Mouse (Mus musculus) stomach, embryonic 16.5 days (tissue): Measurements from ENCODE around the gene Ccl21a. TPM values are rescaled to one million over a fixed set of nuclear protein-coding genes. Genes with fewer than 3 reads are reported as not detected.
"Not testable (repeated sequence)": the region's sequence is repeated elsewhere in the genome, so short reads cannot be mapped to it uniquely, and the experiment has no call there.

ENCODE experiments used
- ATAC-seq: fragments of 200-750 bp; cut with Nextera tagmentation; 2 replicates; pipeline ENCODE4 v1.8.0; 2017; ENCODE audit warnings: moderate number of reproducible peaks, moderate TSS enrichment; ENCODE audit not compliant: insufficient read depth, low FRiP score
- H3K27ac ChIP-seq: fragments of 300-500 bp; sonication (generic); 2 replicates; pipeline ENCODE4 v1.5.1; 2014; ENCODE audit warnings: low read length
- H3K27me3 ChIP-seq: fragments of 300-500 bp; sonication (generic); 2 replicates; pipeline ENCODE4 v1.6.1; 2014; ENCODE audit warnings: low read length, control low read depth, mixed read lengths; ENCODE audit not compliant: control insufficient read depth, insufficient read depth
- H3K36me3 ChIP-seq: fragments of 300-500 bp; sonication (generic); 2 replicates; pipeline ENCODE4 v1.6.1; 2014; ENCODE audit warnings: low read length; ENCODE audit not compliant: control insufficient read depth, insufficient read depth
- H3K4me1 ChIP-seq: fragments of 300-500 bp; sonication (generic); 2 replicates; pipeline ENCODE4 v1.6.1; 2014; ENCODE audit warnings: low read length, control low read depth, mixed read lengths; ENCODE audit not compliant: control insufficient read depth, insufficient read depth
- H3K4me2 ChIP-seq: fragments of 300-500 bp; sonication (generic); 2 replicates; pipeline ENCODE4 v1.6.1; 2014; ENCODE audit warnings: low read depth, low read length, mixed read lengths
- H3K4me3 ChIP-seq: fragments of 300-500 bp; sonication (generic); replicated peaks from 2 replicates; pipeline ENCODE4 v1.5.1; 2014; ENCODE audit warnings: mild to moderate bottlenecking, low read length
- H3K9ac ChIP-seq: fragments of 300-500 bp; sonication (generic); 2 replicates; pipeline ENCODE4 v1.6.1; 2014; ENCODE audit warnings: low read length
- H3K9me3 ChIP-seq: fragments of 300-500 bp; sonication (generic); replicated peaks from 2 replicates; pipeline ENCODE4 v1.6.1; 2016; ENCODE audit warnings: low read length, control low read depth; ENCODE audit not compliant: control insufficient read depth
- WGBS: fragments of 180-500 bp; shearing (Covaris S2); extraction: QIAGEN DNeasy Blood & Tissue Kit; methylation state at CpG from one replicate; pipeline ENCODE4 v1.1.7; 2014; 5-methylcytosine and 5-hydroxymethylcytosine counted together
- polyA plus RNA-seq: library from polyadenylated mRNA; unstranded; fragments of >200 nt; fragmentation: Nextera tagmentation; extraction: Ambion mirVana; gene quantifications from 2 replicates; pipeline ENCODE4 v1.2.1, GENCODE M21; 2015

Gene Ccl21a
- 36.3 and 43.0 TPM in 2 replicates for polyA plus RNA-seq

GRCm38 (mm10) chr4:42773893-42774292, at the start of gene Ccl21a:
Gene Ccl21a, minus strand, starts transcription at chr4:42773993.
- H3K4me3 ChIP-seq, H3K4me2 ChIP-seq, H3K9me3 ChIP-seq, H3K9ac ChIP-seq, ATAC-seq, H3K36me3 ChIP-seq, H3K27ac ChIP-seq, H3K4me1 ChIP-seq, H3K27me3 ChIP-seq: not testable (repeated sequence)
- WGBS: no CpG with 5 or more reads among the region's 5 CpGs

GRCm38 (mm10) chr4:42756477-42756876, 17.3 kb downstream of the Ccl21a start, which contains the start of gene Ccl19:
Gene Ccl19, minus strand, starts transcription at chr4:42756577.
- ATAC-seq, H3K27me3 ChIP-seq: not testable (repeated sequence)
- WGBS: no CpG with 5 or more reads among the region's 6 CpGs

DNA sequence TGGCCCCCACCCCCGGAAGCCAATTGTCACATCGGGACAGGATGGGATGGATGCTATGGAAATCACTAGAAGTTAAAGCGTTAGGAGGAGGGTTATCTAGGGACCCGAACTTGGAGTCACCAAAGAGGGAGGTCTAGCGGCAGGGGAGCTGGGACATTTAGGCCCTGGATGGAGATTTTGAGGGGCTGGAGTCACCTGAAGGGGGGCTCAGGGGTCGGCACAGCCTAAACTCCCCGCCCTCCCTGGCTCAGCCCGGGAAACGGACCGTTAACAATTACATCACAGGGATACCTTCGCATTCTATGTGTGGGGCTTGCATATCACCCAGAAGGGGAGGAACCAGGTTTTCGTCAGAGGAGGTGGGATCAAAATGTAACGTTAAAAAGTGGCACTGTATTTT, 38.5 kb downstream of the Ccl21a start, which contains the start of gene 4930578G10Rik:
TSS of gene 4930578G10Rik (plus strand) at position 301 of the 400 bp plus-strand sequence.
- WGBS: no CpG with 5 or more reads among the region's 13 CpGs
- not testable (repeated sequence) for H3K4me3 ChIP-seq, H3K9me3 ChIP-seq, H3K4me1 ChIP-seq, H3K27me3 ChIP-seq, H3K4me2 ChIP-seq, H3K27ac ChIP-seq, ATAC-seq, H3K9ac ChIP-seq, H3K36me3 ChIP-seq

More at GRCm38 (mm10) chr4:42756477-42756876, 17.3 kb downstream of the Ccl21a start, which contains the start of gene Ccl19:
- not testable (repeated sequence) for H3K4me2 ChIP-seq, H3K4me1 ChIP-seq, H3K36me3 ChIP-seq, H3K9ac ChIP-seq, H3K27ac ChIP-seq, H3K9me3 ChIP-seq, H3K4me3 ChIP-seq

Other genes starting within 250 kb of the Ccl21a start
- not detected in 2 replicates for gene Fam205a2, start 245.8 kb downstream of the Ccl21a start, polyA plus RNA-seq
- gene Gm10591, start 161.8 kb downstream of the Ccl21a start, polyA plus RNA-seq: not detected in 2 replicates
- gene Gm2564, start 144.3 kb downstream of the Ccl21a start, polyA plus RNA-seq: 0.44 and 0.46 TPM in 2 replicates
- not detected in 2 replicates for gene Ccl27b, start 118.7 kb downstream of the Ccl21a start, polyA plus RNA-seq
- not detected in 2 replicates for gene Il11ra2, start 112.1 kb downstream of the Ccl21a start, polyA plus RNA-seq
- 0.23 TPM in 1 of 2 replicates, not detected in the other for gene 4930578G10Rik, start 38.4 kb downstream of the Ccl21a start, polyA plus RNA-seq
- not detected in 2 replicates for gene Ccl19, start 17.4 kb downstream of the Ccl21a start, polyA plus RNA-seq
- 0.04 TPM in 1 of 2 replicates, not detected in the other for gene Fam205a1, start 79.9 kb upstream of the Ccl21a start, polyA plus RNA-seq
- 0.07 and 0.15 TPM in 2 replicates for gene Gm12394, start 82.8 kb upstream of the Ccl21a start, polyA plus RNA-seq
- gene Fam205c, start 100.2 kb upstream of the Ccl21a start, polyA plus RNA-seq: 0.46 and 0.52 TPM in 2 replicates
- 2.2 and 2.5 TPM in 2 replicates for gene Phf24, start 142.7 kb upstream of the Ccl21a start, polyA plus RNA-seq
- gene Dnajb5, start 175.8 kb upstream of the Ccl21a start, polyA plus RNA-seq: 10.2 and 11.3 TPM in 2 replicates
- 0.39 and 1.8 TPM in 2 replicates for gene 1700022I11Rik, start 195.6 kb upstream of the Ccl21a start, polyA plus RNA-seq
- 480 and 497 TPM in 2 replicates for gene Vcp, start 226.5 kb upstream of the Ccl21a start, polyA plus RNA-seq
- 16.5 and 17.5 TPM in 2 replicates for gene Fancg, start 236.5 kb upstream of the Ccl21a start, polyA plus RNA-seq